Mouse (Mus musculus): ENCODE results near the gene Zp2. TPM values are rescaled to one million over a fixed set of nuclear protein-coding genes. Genes with fewer than 3 reads are reported as not detected.

Gene Zp2
- polyA plus RNA-seq, 1 experiment = 1.1 TPM

DNA sequence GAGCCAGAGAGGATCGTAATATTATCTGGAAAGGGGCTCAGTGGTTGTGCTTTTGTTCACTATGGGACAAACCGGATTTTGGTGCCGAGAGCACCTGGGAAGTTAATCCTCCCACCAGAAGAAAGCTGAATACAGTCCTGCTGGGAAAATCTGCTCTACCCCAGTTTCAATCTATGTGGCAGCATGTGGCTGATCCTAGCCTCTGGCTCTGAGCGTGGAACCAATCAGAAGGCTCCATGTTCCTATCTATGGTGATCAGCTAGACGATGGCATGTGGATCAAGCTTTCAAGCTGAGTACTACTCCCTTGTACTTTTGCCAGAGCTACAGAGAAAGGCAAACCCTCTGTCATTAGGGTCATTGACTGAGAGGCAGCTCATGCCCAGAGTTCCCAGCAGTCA, 52.1 kb downstream of the Zp2 start:
- TF ChIP-seq POLR2A (IDR thresholded peaks at IDR 0.05; ENCODE audit: control insufficient read depth, extremely low read depth, insufficient read depth, low read length, poor library complexity) (no peak), CTCF (IDR thresholded peaks at IDR 0.05; ENCODE audit: borderline replicate concordance, control insufficient read depth, extremely low read depth, insufficient read depth, low read length, poor library complexity) (no peak)
- Histone ChIP-seq H3K27ac (ENCODE audit: control insufficient read depth, insufficient read depth, low read length) (no peak overlapping the region), H3K4me3 (ENCODE audit: control insufficient read depth, insufficient read depth, low read length) (no peak overlapping the region), H3K27me3 (ENCODE audit: control insufficient read depth, insufficient read depth, low read length) (no peaks in the 10 kb centered on the region), H3K4me1 (replicated peaks; ENCODE audit: control insufficient read depth, insufficient read depth, low read length) (no peaks in the 10 kb centered on the region), H3K36me3 (ENCODE audit: control insufficient read depth, insufficient read depth, low read length) (no peaks in the 10 kb centered on the region)
- 73% methylated on average over 5 of the region's 5 CpGs for WGBS
- no peak for DNase-seq

GRCm38 (mm10) chr7:120080177-120080576, 64.9 kb downstream of the Zp2 start:
- no peaks in the 10 kb centered on the region for H3K36me3 ChIP-seq (ENCODE audit: control insufficient read depth, insufficient read depth, low read length)
- 86% methylated on average over 3 of the region's 3 CpGs for WGBS
- H3K27ac ChIP-seq (ENCODE audit: control insufficient read depth, insufficient read depth, low read length) = no peak overlapping the region
- H3K27me3 ChIP-seq (ENCODE audit: control insufficient read depth, insufficient read depth, low read length) = no peaks in the 10 kb centered on the region
- H3K4me1 ChIP-seq (replicated peaks; ENCODE audit: control insufficient read depth, insufficient read depth, low read length) = no peaks in the 10 kb centered on the region
- DNase-seq = no peak
- TF ChIP-seq CTCF (IDR thresholded peaks at IDR 0.05; ENCODE audit: borderline replicate concordance, control insufficient read depth, extremely low read depth, insufficient read depth, low read length, poor library complexity) = no peak
- TF ChIP-seq POLR2A (IDR thresholded peaks at IDR 0.05; ENCODE audit: control insufficient read depth, extremely low read depth, insufficient read depth, low read length, poor library complexity) = no peak
- H3K4me3 ChIP-seq (ENCODE audit: control insufficient read depth, insufficient read depth, low read length) = no peak overlapping the region

Other genes starting within 250 kb of the Zp2 start
- 1.1 and 1.9 TPM in 2 replicates for gene Lyrm1, start 249.4 kb downstream of the Zp2 start, polyA plus RNA-seq (2012; rRNA removed)
- gene Dcun1d3, start 249.0 kb downstream of the Zp2 start, polyA plus RNA-seq (2012; rRNA removed) = 4.6 and 4.9 TPM in 2 replicates
- gene Dnah3, start 50.0 kb downstream of the Zp2 start, polyA plus RNA-seq (2012; rRNA removed) = 0.23 and 0.30 TPM in 2 replicates
- gene Tmem159, start 42.9 kb downstream of the Zp2 start, polyA plus RNA-seq (2012; rRNA removed) = 6.9 and 8.9 TPM in 2 replicates
- 0.22 and 0.33 TPM in 2 replicates for gene Anks4b, start 28.6 kb upstream of the Zp2 start, polyA plus RNA-seq (2012; rRNA removed)
- 0.88 and 1.2 TPM in 2 replicates for gene Crym, start 56.8 kb upstream of the Zp2 start, polyA plus RNA-seq (2012; rRNA removed)
- gene Abca14, start 58.7 kb upstream of the Zp2 start, polyA plus RNA-seq (2012; rRNA removed) = not detected in 2 replicates
- gene Abca15, start 183.4 kb upstream of the Zp2 start, polyA plus RNA-seq (2012; rRNA removed) = not detected in 2 replicates

Data from thymus, adult 2 months (tissue).